Mouse (Mus musculus) thymus, adult 2 months (tissue): ENCODE results near the gene Hnrnpk. TPM values are rescaled to one million over a fixed set of nuclear protein-coding genes. Genes with fewer than 3 reads are reported as not detected.
A peak's percentile ranks its signal among the peaks of the same experiment; 100 is the strongest.

ENCODE experiments used
- DNase-seq: peaks from one replicate; pipeline ENCODE4 v3.0.0; 2021
- H3K27ac ChIP-seq: fragments of 200-500 bp; 2 replicates; pipeline ENCODE4 v1.5.1; 2012; ENCODE audit warnings: low read length, control low read depth; ENCODE audit not compliant: control insufficient read depth, insufficient read depth
- H3K27me3 ChIP-seq: fragments of 200-500 bp; 2 replicates; pipeline ENCODE4 v1.6.1; 2012; ENCODE audit warnings: mild to moderate bottlenecking, low read length, moderate library complexity, mixed read lengths; ENCODE audit not compliant: control insufficient read depth, insufficient read depth
- H3K36me3 ChIP-seq: fragments of 200-500 bp; 2 replicates; pipeline ENCODE4 v1.6.1; 2012; ENCODE audit warnings: mild to moderate bottlenecking, low read length, moderate library complexity; ENCODE audit not compliant: control insufficient read depth, insufficient read depth
- H3K4me1 ChIP-seq: fragments of 200-500 bp; replicated peaks from 2 replicates; pipeline ENCODE4 v1.6.1; 2012; ENCODE audit warnings: low read length; ENCODE audit not compliant: control insufficient read depth, insufficient read depth
- H3K4me3 ChIP-seq: fragments of 200-500 bp; 2 replicates; pipeline ENCODE4 v1.5.1; 2012; ENCODE audit warnings: mild to moderate bottlenecking, low read length, control low read depth, moderate library complexity; ENCODE audit not compliant: control insufficient read depth, insufficient read depth
- CTCF ChIP-seq: fragments of 200-500 bp; IDR thresholded peaks from 2 replicates; pipeline ENCODE4 v1.5.1; 2012; ENCODE audit warnings: mild to moderate bottlenecking, control low read depth, low read length, moderate library complexity, borderline replicate concordance; ENCODE audit not compliant: control insufficient read depth, poor library complexity, insufficient read depth; ENCODE audit errors: extremely low read depth
- POLR2A ChIP-seq: fragments of 200-500 bp; IDR thresholded peaks from 2 replicates; pipeline ENCODE4 v1.6.1; 2012; ENCODE audit warnings: mild to moderate bottlenecking, low read length, control low read depth, moderate library complexity; ENCODE audit not compliant: control insufficient read depth, poor library complexity, insufficient read depth; ENCODE audit errors: extremely low read depth
- WGBS: fragments of 180-500 bp; shearing (Covaris S2); methylation state at CpG from one replicate; pipeline ENCODE4 v1.1.7; 2018; 5-methylcytosine and 5-hydroxymethylcytosine counted together
- polyA plus RNA-seq: library from polyadenylated mRNA; depleted of rRNA; stranded (reverse); fragments of >200 nt; gene quantifications from 2 replicates; pipeline ENCODE4 v1.2.3, GENCODE M21; 2012

The Hnrnpk gene
- polyA plus RNA-seq, 1 experiment = 379 TPM

DNA sequence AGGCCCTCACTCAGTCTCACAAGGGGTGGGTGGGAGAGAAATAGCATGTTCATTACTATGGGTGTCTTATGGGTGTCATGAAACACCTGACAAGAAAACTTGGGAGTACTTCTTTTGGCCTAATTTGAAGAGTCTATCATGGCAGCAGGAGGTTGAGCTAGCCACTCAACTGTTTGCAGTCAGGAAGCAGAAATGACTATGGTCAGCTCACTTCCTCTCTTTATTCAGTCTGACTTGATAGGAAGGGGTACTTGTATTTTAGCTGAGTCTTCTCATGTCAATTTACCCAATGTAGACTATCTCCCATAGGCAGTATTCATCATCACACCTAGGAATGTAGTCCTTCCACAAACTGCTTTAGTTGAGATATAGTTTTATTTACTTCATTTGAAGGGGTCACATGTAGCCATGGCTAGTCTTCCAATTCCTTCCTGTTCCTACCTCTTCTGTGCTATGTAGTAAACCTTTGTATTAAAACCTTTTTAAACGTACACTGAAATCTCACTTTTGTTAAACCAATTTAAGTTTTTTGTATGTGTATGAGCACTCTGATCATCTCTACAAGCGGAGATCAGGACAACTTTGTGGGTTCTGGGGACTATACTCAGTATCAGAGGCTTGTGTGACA is 13.7 kb downstream of the Hnrnpk start:
- peaks cover 38% of the 10 kb centered on the region for H3K36me3 ChIP-seq
- DNase-seq = no peak

DNA sequence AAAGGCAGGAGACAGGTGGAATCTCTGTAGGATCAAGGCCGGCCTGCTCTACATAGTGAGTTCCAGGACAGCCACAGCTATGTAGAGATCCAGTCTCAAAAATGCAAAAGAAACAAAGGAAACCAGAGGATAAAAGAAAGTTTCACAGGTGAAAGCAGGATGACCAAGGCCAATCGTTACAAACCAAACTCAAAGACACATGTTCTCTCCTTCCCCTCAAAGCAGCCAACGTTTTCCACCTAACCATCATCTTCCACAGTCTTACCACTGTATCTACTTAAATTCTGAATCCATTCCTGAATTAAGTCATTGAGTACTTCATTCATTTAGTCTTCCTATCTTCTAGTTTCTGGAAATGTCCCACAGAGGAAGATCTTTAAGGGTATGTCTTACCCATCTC is 14.8 kb downstream of the Hnrnpk start:
- WGBS = 59% methylated on average over 3 of the region's 3 CpGs
- DNase-seq = no peak
- Histone ChIP-seq H3K27ac (no peak overlapping the region), H3K4me3 (no peak overlapping the region), H3K36me3 (peaks cover 28% of the 10 kb centered on the region), H3K4me1 (peaks cover 8% of the 10 kb centered on the region), H3K27me3 (no peaks in the 10 kb centered on the region)
- no peak for TF ChIP-seq POLR2A

More for the DNA sequence above, 13.7 kb downstream of the Hnrnpk start:
- no peak overlapping the region for H3K4me3 ChIP-seq
- WGBS = 95% methylated on average over 2 of the region's 2 CpGs
- H3K4me1 ChIP-seq = peaks cover 5% of the 10 kb centered on the region
- H3K27ac ChIP-seq = no peak overlapping the region
- H3K27me3 ChIP-seq = no peaks in the 10 kb centered on the region
- no peak for TF ChIP-seq CTCF
- no peak for TF ChIP-seq POLR2A

DNA sequence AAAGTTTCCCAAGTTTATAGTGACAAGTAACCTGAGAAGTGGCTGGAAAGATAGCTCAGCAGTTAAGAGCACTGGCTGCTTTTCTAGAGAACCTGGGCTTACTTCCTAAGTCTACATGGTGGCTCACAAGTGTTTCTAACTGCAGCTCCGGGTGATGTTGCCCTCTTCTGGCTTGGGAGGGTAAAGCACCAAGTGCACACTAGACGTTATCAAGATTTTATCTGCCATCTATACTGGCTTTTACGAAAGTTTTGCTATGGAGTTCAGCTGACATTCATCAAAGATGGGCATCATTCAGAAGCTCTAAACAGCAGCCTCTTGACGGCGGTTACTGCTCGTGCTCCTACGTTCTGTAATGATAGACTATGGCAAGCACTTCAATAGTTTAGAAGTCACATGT is 15.2 kb downstream of the Hnrnpk start:
- WGBS = 20% methylated on average over 7 of the region's 7 CpGs
- no peak overlapping the region for H3K4me3 ChIP-seq
- DNase-seq = peak; percentile 85
- peaks cover 8% of the 10 kb centered on the region for H3K4me1 ChIP-seq
- H3K36me3 ChIP-seq = peaks cover 24% of the 10 kb centered on the region
- TF ChIP-seq CTCF (no peak), POLR2A (no peak)
- H3K27ac ChIP-seq = no peak overlapping the region
- H3K27me3 ChIP-seq = no peaks in the 10 kb centered on the region

DNA sequence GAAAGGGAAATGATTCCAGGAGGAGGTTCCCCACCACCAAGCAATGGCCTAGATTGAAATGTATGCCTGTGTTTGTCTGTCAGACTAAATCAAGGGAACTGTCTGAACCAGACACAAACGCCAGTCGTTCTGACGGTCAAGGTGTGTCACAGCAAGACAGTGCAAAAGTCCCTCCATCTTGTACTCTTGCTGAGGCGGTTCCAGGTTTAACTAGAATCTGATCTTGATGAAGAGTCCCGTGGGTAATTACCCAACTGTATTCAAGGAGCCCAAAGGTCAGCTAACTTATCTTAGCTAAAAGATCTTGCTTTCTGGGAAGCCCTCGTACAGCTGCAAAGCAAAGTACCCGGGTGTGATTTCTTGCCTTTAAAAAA is 17.6 kb downstream of the Hnrnpk start:
- no peak overlapping the region for H3K27ac ChIP-seq
- no peaks in the 10 kb centered on the region for H3K27me3 ChIP-seq
- peaks cover 8% of the 10 kb centered on the region for H3K4me1 ChIP-seq
- H3K4me3 ChIP-seq = peak overlapping the region; percentile 71
- no peak for DNase-seq
- TF ChIP-seq POLR2A (no peak), CTCF (no peak)
- H3K36me3 ChIP-seq = peaks cover 26% of the 10 kb centered on the region
- WGBS = 91% methylated on average over 7 of the region's 7 CpGs

DNA sequence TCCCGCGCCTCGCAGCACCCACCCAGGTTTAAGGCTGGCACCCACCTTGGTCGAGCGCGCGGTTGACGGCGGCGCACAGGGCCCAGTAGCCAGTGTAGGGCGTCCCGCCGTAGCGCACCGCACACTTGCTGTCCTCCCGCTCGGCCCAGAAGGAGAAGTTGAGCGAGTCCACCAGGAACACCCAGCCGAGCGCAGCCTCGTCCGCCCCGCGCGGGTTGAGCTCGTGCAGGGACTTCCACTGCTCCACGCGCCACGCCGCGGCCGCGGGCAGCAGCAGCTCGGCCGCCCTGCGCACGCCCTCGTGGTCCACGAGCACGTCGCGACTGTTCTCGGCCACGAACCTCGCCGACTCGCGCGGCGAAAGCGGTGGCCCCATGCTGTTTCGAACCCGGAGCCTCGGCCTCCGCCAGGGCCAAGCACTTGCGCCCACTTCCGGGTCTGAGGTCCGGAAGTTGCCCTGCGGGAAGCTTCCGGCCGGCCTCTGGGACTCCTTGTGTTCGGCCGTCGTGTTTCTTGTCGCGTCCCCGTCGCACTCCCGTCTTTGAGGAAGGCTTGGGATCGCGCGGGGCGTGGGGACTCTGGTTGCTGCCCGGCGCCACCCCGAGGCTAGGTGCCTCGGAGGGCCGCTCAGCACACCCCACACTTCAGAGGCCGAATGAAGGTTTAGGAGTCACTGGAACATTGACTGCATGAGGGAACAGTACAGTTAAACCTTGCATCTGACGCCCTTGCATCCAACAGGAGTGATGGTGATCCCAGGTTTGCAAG is 18.2 kb downstream of the Hnrnpk start, which contains the start of gene 2210016F16Rik:
Gene 2210016F16Rik (minus strand): TSS at position 447 of the 768 bp plus-strand sequence.
- Histone ChIP-seq H3K4me1 (peaks cover 8% of the 10 kb centered on the region), H3K36me3 (peaks cover 26% of the 10 kb centered on the region), H3K27ac (no peak within 1 kb of the TSS), H3K4me3 (peak within 1 kb of the TSS; percentile 71), H3K27me3 (no peaks in the 10 kb centered on the region)
- WGBS = 3% methylated on average over 80 of the region's 80 CpGs
- peak; percentile 63 for DNase-seq
- peak; percentile 38; the same call in 1 of the 2 replicates for TF ChIP-seq CTCF
- no peak for TF ChIP-seq POLR2A

DNA sequence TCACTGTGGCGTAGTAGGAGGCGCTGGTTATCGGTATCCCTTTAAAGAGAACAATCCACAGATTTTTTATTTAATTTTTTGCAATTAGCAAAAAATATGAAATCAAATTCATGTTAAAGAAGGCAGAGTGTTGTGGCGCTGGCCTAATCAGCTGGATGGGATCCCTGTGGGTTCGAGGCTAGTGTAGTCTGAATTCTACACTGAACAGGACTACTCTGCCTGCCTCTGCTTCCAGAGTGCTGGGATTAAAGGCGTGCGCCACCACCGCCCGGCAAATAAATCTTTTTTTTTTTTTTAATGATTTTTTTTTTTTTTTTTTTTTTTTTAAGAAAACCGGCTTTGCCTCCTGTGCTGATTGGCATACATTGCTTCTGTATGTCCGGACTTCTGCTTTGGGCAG is 18.8 kb downstream of the Hnrnpk start:
- TF ChIP-seq CTCF (no peak), POLR2A (no peak)
- Histone ChIP-seq H3K27ac (no peak overlapping the region), H3K4me1 (peaks cover 8% of the 10 kb centered on the region), H3K4me3 (peak overlapping the region; percentile 71), H3K36me3 (peaks cover 25% of the 10 kb centered on the region), H3K27me3 (no peaks in the 10 kb centered on the region)
- DNase-seq = no peak
- WGBS = 43% methylated on average over 11 of the region's 11 CpGs
